Mouse (Mus musculus) kidney, embryonic 14.5 days (tissue): ENCODE measurements around the gene B3gnt2. TPM values are rescaled to one million over a fixed set of nuclear protein-coding genes. Genes with fewer than 3 reads are reported as not detected.

ENCODE experiments used
- ATAC-seq: fragments of 200-750 bp; cut with Nextera tagmentation; 2 replicates; pipeline ENCODE4 v1.8.0; 2017; ENCODE audit warnings: moderate number of reproducible peaks, mild to moderate bottlenecking, moderate TSS enrichment, moderate library complexity; ENCODE audit not compliant: low FRiP score, low TSS enrichment
- H3K27ac ChIP-seq: fragments of 300-500 bp; sonication (generic); 2 replicates; pipeline ENCODE4 v1.5.1; 2014; ENCODE audit warnings: low read depth, mild to moderate bottlenecking, low read length, moderate library complexity, mixed read lengths
- H3K27me3 ChIP-seq: fragments of 300-500 bp; sonication (generic); 2 replicates; pipeline ENCODE4 v1.6.1; 2014; ENCODE audit warnings: mild to moderate bottlenecking, low read length; ENCODE audit not compliant: control insufficient read depth, insufficient read depth
- H3K36me3 ChIP-seq: fragments of 300-500 bp; sonication (generic); 2 replicates; pipeline ENCODE4 v1.6.1; 2014; ENCODE audit warnings: low read length, mixed read lengths; ENCODE audit not compliant: control insufficient read depth, insufficient read depth
- H3K4me1 ChIP-seq: fragments of 300-500 bp; sonication (generic); 2 replicates; pipeline ENCODE4 v1.6.1; 2014; ENCODE audit warnings: low read length, mixed read lengths; ENCODE audit not compliant: control insufficient read depth, insufficient read depth
- H3K4me2 ChIP-seq: fragments of 300-500 bp; sonication (generic); replicated peaks from 2 replicates; pipeline ENCODE4 v1.6.1; 2014; ENCODE audit warnings: low read depth, mild to moderate bottlenecking, low read length
- H3K4me3 ChIP-seq: fragments of 300-500 bp; sonication (generic); 2 replicates; pipeline ENCODE4 v1.5.1; 2014; ENCODE audit warnings: mild to moderate bottlenecking, low read length
- H3K9ac ChIP-seq: fragments of 300-500 bp; sonication (generic); 2 replicates; pipeline ENCODE4 v1.6.1; 2014; ENCODE audit warnings: low read depth, mild to moderate bottlenecking, low read length, moderate library complexity
- H3K9me3 ChIP-seq: fragments of 300-500 bp; sonication (generic); 2 replicates; pipeline ENCODE4 v1.6.1; 2016; ENCODE audit warnings: low read length; ENCODE audit not compliant: control insufficient read depth
- WGBS: fragments of 180-500 bp; shearing (Covaris S2); extraction: QIAGEN DNeasy Blood & Tissue Kit; methylation state at CpG from one replicate; pipeline ENCODE4 v1.1.7; 2014; 5-methylcytosine and 5-hydroxymethylcytosine counted together
- polyA plus RNA-seq: library from polyadenylated mRNA; unstranded; fragments of >200 nt; fragmentation: Nextera tagmentation; extraction: Ambion mirVana; gene quantifications from 2 replicates; pipeline ENCODE4 v1.2.1, GENCODE M21; 2014

The B3gnt2 gene
- polyA plus RNA-seq, result 4.6 and 9.1 TPM in 2 replicates

GRCm38 (mm10) chr11:22860335-22861227 lies at the start of gene B3gnt2:
Gene B3gnt2, minus strand, starts transcription at chr11:22860961.
- H3K27me3 ChIP-seq, result peaks cover 14% of the 10 kb centered on the region; the same call in 1 of the 2 replicates
- peak within 1 kb of the TSS; percentile 95 for H3K4me2 ChIP-seq
- H3K27ac ChIP-seq, result peak within 1 kb of the TSS; percentile 2; the same call in 1 of the 2 replicates
- H3K4me3 ChIP-seq, result peak within 1 kb of the TSS; percentile 77
- H3K9ac ChIP-seq, result peak within 1 kb of the TSS; percentile 74
- peaks cover 15% of the 10 kb centered on the region for H3K4me1 ChIP-seq
- no peaks in the 10 kb centered on the region for H3K36me3 ChIP-seq
- peak; percentile 36 for ATAC-seq
- 4% methylated on average over 41 of the region's 41 CpGs for WGBS
- H3K9me3 ChIP-seq, result no peaks in the 10 kb centered on the region

- 0 out of 2 replicates have a peak, but pooled peaks cover 4% of the 10 kb centered on the region for H3K4me1 ChIP-seq
- no peak for ATAC-seq
Observed at GRCm38 (mm10) chr11:22906453-22906865, 45.7 kb upstream of the B3gnt2 start.

GRCm38 (mm10) chr11:22902923-22903322 lies 42.2 kb upstream of the B3gnt2 start:
- no peak overlapping the region for H3K27ac ChIP-seq
- WGBS, result 92% methylated on average over 2 of the region's 2 CpGs

More at GRCm38 (mm10) chr11:22906453-22906865, 45.7 kb upstream of the B3gnt2 start:
- Histone ChIP-seq H3K36me3 (no peaks in the 10 kb centered on the region), H3K9ac (no peak overlapping the region), H3K27me3 (no peaks in the 10 kb centered on the region), H3K9me3 (no peaks in the 10 kb centered on the region), H3K4me2 (no peak overlapping the region), H3K4me3 (no peak overlapping the region), H3K27ac (no peak overlapping the region)

GRCm38 (mm10) chr11:22900041-22900440 lies 39.3 kb upstream of the B3gnt2 start:
- 86% methylated on average over 3 of the region's 3 CpGs for WGBS
- H3K9me3 ChIP-seq, result no peaks in the 10 kb centered on the region
- no peak overlapping the region for H3K4me3 ChIP-seq
- H3K27ac ChIP-seq, result no peak overlapping the region
- no peak for ATAC-seq
- no peak overlapping the region for H3K9ac ChIP-seq
- no peaks in the 10 kb centered on the region for H3K27me3 ChIP-seq
- no peaks in the 10 kb centered on the region; the same call in 1 of the 2 replicates for H3K36me3 ChIP-seq
- no peaks in the 10 kb centered on the region for H3K4me1 ChIP-seq
- H3K4me2 ChIP-seq, result no peak overlapping the region

More at GRCm38 (mm10) chr11:22902923-22903322, 42.2 kb upstream of the B3gnt2 start:
- no peaks in the 10 kb centered on the region for H3K27me3 ChIP-seq
- no peaks in the 10 kb centered on the region for H3K4me1 ChIP-seq
- H3K36me3 ChIP-seq, result no peaks in the 10 kb centered on the region; the same call in 1 of the 2 replicates
- ATAC-seq, result no peak
- no peak overlapping the region for H3K4me3 ChIP-seq
- no peak overlapping the region for H3K4me2 ChIP-seq
- H3K9me3 ChIP-seq, result no peaks in the 10 kb centered on the region
- no peak overlapping the region for H3K9ac ChIP-seq

- WGBS, result 93% methylated on average over 4 of the region's 4 CpGs
- no peaks in the 10 kb centered on the region for H3K9me3 ChIP-seq
- no peak overlapping the region for H3K9ac ChIP-seq
- H3K27me3 ChIP-seq, result no peaks in the 10 kb centered on the region
- ATAC-seq, result no peak
- no peak overlapping the region for H3K4me2 ChIP-seq
- no peak overlapping the region for H3K27ac ChIP-seq
- H3K4me1 ChIP-seq, result no peaks in the 10 kb centered on the region
- no peak overlapping the region for H3K4me3 ChIP-seq
- H3K36me3 ChIP-seq, result no peaks in the 10 kb centered on the region; the same call in 1 of the 2 replicates
Observed at GRCm38 (mm10) chr11:22897642-22898041, 36.9 kb upstream of the B3gnt2 start.

- no peaks in the 10 kb centered on the region for H3K9me3 ChIP-seq
- no peaks in the 10 kb centered on the region for H3K27me3 ChIP-seq
- H3K4me1 ChIP-seq, result no peaks in the 10 kb centered on the region
- H3K27ac ChIP-seq, result no peak overlapping the region
- ATAC-seq, result no peak
- H3K36me3 ChIP-seq, result no peaks in the 10 kb centered on the region; the same call in 1 of the 2 replicates
- no peak overlapping the region for H3K4me3 ChIP-seq
- H3K9ac ChIP-seq, result no peak overlapping the region
- no peak overlapping the region for H3K4me2 ChIP-seq
- 86% methylated on average over 4 of the region's 4 CpGs for WGBS
Observed at GRCm38 (mm10) chr11:22897127-22897526, 36.4 kb upstream of the B3gnt2 start.

- no peak overlapping the region for H3K4me3 ChIP-seq
- no peak overlapping the region for H3K4me2 ChIP-seq
- H3K27me3 ChIP-seq, result no peaks in the 10 kb centered on the region
- H3K9me3 ChIP-seq, result no peaks in the 10 kb centered on the region
- no peak overlapping the region for H3K9ac ChIP-seq
- H3K27ac ChIP-seq, result no peak overlapping the region
- no peaks in the 10 kb centered on the region for H3K36me3 ChIP-seq
- 70% methylated on average over 3 of the region's 3 CpGs for WGBS
- ATAC-seq, result no peak
- H3K4me1 ChIP-seq, result no peaks in the 10 kb centered on the region
Observed at GRCm38 (mm10) chr11:22893075-22893474, 32.3 kb upstream of the B3gnt2 start.

- no peak for ATAC-seq
- no peak overlapping the region for H3K9ac ChIP-seq
- H3K4me1 ChIP-seq, result no peaks in the 10 kb centered on the region
- H3K4me2 ChIP-seq, result no peak overlapping the region
- no peaks in the 10 kb centered on the region for H3K27me3 ChIP-seq
- H3K27ac ChIP-seq, result no peak overlapping the region
- WGBS, result 85% methylated on average over 6 of the region's 6 CpGs
- no peaks in the 10 kb centered on the region for H3K36me3 ChIP-seq
- H3K4me3 ChIP-seq, result no peak overlapping the region
- H3K9me3 ChIP-seq, result no peaks in the 10 kb centered on the region
Observed at GRCm38 (mm10) chr11:22892466-22892865, 31.7 kb upstream of the B3gnt2 start.

- Histone ChIP-seq H3K4me1 (no peaks in the 10 kb centered on the region), H3K4me2 (no peak overlapping the region), H3K36me3 (no peaks in the 10 kb centered on the region), H3K9ac (no peak overlapping the region), H3K4me3 (no peak overlapping the region), H3K9me3 (no peaks in the 10 kb centered on the region), H3K27ac (no peak overlapping the region), H3K27me3 (no peaks in the 10 kb centered on the region)
- ATAC-seq, result no peak
- WGBS, result 85% methylated on average over 7 of the region's 7 CpGs
Observed at GRCm38 (mm10) chr11:22891876-22892275, 31.1 kb upstream of the B3gnt2 start.
